Mouse (Mus musculus): ENCODE measurements around the gene Sptbn2.

The Sptbn2 gene

GRCm38 (mm10) chr19:4772785-4773184, 61.8 kb downstream of the Sptbn2 start:
- no peak for DNase-seq (ENCODE audit: inconsistent ontology term)

GRCm38 (mm10) chr19:4782891-4783290, 71.9 kb downstream of the Sptbn2 start:
- no peak for DNase-seq (ENCODE audit: inconsistent ontology term)

- DNase-seq (ENCODE audit: inconsistent ontology term): no peak
Measured at GRCm38 (mm10) chr19:4785206-4785605, 74.2 kb downstream of the Sptbn2 start.

- no peak for DNase-seq (ENCODE audit: inconsistent ontology term)
Measured at GRCm38 (mm10) chr19:4786313-4786712, 75.3 kb downstream of the Sptbn2 start.

- no peak for DNase-seq (ENCODE audit: inconsistent ontology term)
Measured at GRCm38 (mm10) chr19:4793281-4793830, 82.4 kb downstream of the Sptbn2 start.

GRCm38 (mm10) chr19:4793831-4794422, 83.0 kb downstream of the Sptbn2 start, which contains the start of gene Rbm4:
Gene Rbm4, minus strand, starts transcription at chr19:4793901.
- peak; percentile 97 for DNase-seq (ENCODE audit: inconsistent ontology term)

GRCm38 (mm10) chr19:4795929-4796328, 85.0 kb downstream of the Sptbn2 start:
- no peak for DNase-seq (ENCODE audit: inconsistent ontology term)

GRCm38 (mm10) chr19:4797846-4798245, 86.9 kb downstream of the Sptbn2 start:
- DNase-seq (ENCODE audit: inconsistent ontology term): no peak

GRCm38 (mm10) chr19:4799083-4799482, 88.1 kb downstream of the Sptbn2 start:
- DNase-seq (ENCODE audit: inconsistent ontology term): no peak

All from Muller cell, postnatal 12 days (primary cell).